Mouse (Mus musculus): Measurements from ENCODE around the gene Pik3c2g. TPM values are rescaled to one million over a fixed set of nuclear protein-coding genes. Genes with fewer than 3 reads are reported as not detected.
A peak's percentile ranks its signal among the peaks of the same experiment; 100 is the strongest.

Gene Pik3c2g
- under 1 TPM; 0.46 to 0.82 TPM for total RNA-seq (2021)
- long read RNA-seq = 0 reads

- no peak for DNase-seq (ENCODE audit: low spot score in 2 of 2)
Observed at GRCm38 (mm10) chr6:139586892-139587291, at the start of gene Pik3c2g. Pik3c2g (plus strand) TSS chr6:139587221.

GRCm38 (mm10) chr6:139538469-139538868 is 48.6 kb upstream of the Pik3c2g start:
- DNase-seq (ENCODE audit: low spot score in 2 of 2) = peak in 1 of 2 experiments; percentile 34

GRCm38 (mm10) chr6:139555537-139556179 is 31.4 kb upstream of the Pik3c2g start:
- no peak for DNase-seq (ENCODE audit: low spot score in 2 of 2)

- DNase-seq (ENCODE audit: low spot score in 2 of 2) = no peak
Observed at GRCm38 (mm10) chr6:139569211-139569610, 17.8 kb upstream of the Pik3c2g start.

- no peak for DNase-seq (ENCODE audit: low spot score in 2 of 2)
Observed at GRCm38 (mm10) chr6:139575854-139576253, 11.2 kb upstream of the Pik3c2g start.

- no peak for DNase-seq (ENCODE audit: low spot score in 2 of 2)
Observed at GRCm38 (mm10) chr6:139576261-139577014, 10.6 kb upstream of the Pik3c2g start.

GRCm38 (mm10) chr6:139577026-139577861 is 9.8 kb upstream of the Pik3c2g start:
- peak in 1 of 2 experiments; percentile 23 for DNase-seq (ENCODE audit: low spot score in 2 of 2)

GRCm38 (mm10) chr6:139587478-139587877 is 457 bp downstream of the Pik3c2g start:
- no peak for DNase-seq (ENCODE audit: low spot score in 2 of 2)

- peak in 1 of 2 experiments; percentile 4 for DNase-seq (ENCODE audit: low spot score in 2 of 2)
Observed at GRCm38 (mm10) chr6:139588409-139588808, 1.4 kb downstream of the Pik3c2g start.

GRCm38 (mm10) chr6:139589291-139589690 is 2.3 kb downstream of the Pik3c2g start:
- DNase-seq (ENCODE audit: low spot score in 2 of 2) = peak; percentile 47 to 73

GRCm38 (mm10) chr6:139589854-139590253 is 2.8 kb downstream of the Pik3c2g start:
- DNase-seq (ENCODE audit: low spot score in 2 of 2) = no peak

GRCm38 (mm10) chr6:139592081-139592480 is 5.1 kb downstream of the Pik3c2g start:
- no peak for DNase-seq (ENCODE audit: low spot score in 2 of 2)

- DNase-seq (ENCODE audit: low spot score in 2 of 2) = no peak
Observed at GRCm38 (mm10) chr6:139596433-139596832, 9.4 kb downstream of the Pik3c2g start.

GRCm38 (mm10) chr6:139599216-139599615 is 12.2 kb downstream of the Pik3c2g start:
- no peak for DNase-seq (ENCODE audit: low spot score in 2 of 2)

GRCm38 (mm10) chr6:139618774-139619173 is 31.8 kb downstream of the Pik3c2g start:
- peak in 1 of 2 experiments; percentile 37 for DNase-seq (ENCODE audit: low spot score in 2 of 2)

GRCm38 (mm10) chr6:139624756-139625155 is 37.7 kb downstream of the Pik3c2g start:
- no peak for DNase-seq (ENCODE audit: low spot score in 2 of 2)

GRCm38 (mm10) chr6:139634561-139634960 is 47.5 kb downstream of the Pik3c2g start:
- no peak for DNase-seq (ENCODE audit: low spot score in 2 of 2)

- DNase-seq (ENCODE audit: low spot score in 2 of 2) = peak; percentile 19 to 59
Observed at GRCm38 (mm10) chr6:139655399-139655798, 68.4 kb downstream of the Pik3c2g start.

GRCm38 (mm10) chr6:139662462-139662861 is 75.4 kb downstream of the Pik3c2g start:
- peak in 1 of 2 experiments; percentile 47 for DNase-seq (ENCODE audit: low spot score in 2 of 2)

- no peak for DNase-seq (ENCODE audit: low spot score in 2 of 2)
Observed at GRCm38 (mm10) chr6:139718416-139718984, 131.5 kb downstream of the Pik3c2g start.

GRCm38 (mm10) chr6:139719639-139720221 is 132.7 kb downstream of the Pik3c2g start:
- no peak for DNase-seq (ENCODE audit: low spot score in 2 of 2)
